Mouse (Mus musculus): ENCODE measurements around the gene Poldip2. TPM values are rescaled to one million over a fixed set of nuclear protein-coding genes. Genes with fewer than 3 reads are reported as not detected.

The Poldip2 gene
- total and polyA plus RNA-seq, 3 experiments, result 102 to 144 (median 103) TPM

- no peak for DNase-seq (ENCODE audit: extremely low read depth)
- peaks cover 7 to 14% of the 10 kb centered on the region in 2 experiments for H3K4me1 ChIP-seq (ENCODE audit: control insufficient read depth in 1 of 2, insufficient read depth in 2 of 2)
- H3K27ac ChIP-seq (ENCODE audit: insufficient read depth, low read depth), result no peak overlapping the region
- H3K9ac ChIP-seq (ENCODE audit: insufficient read depth, low read depth), result peak overlapping the region; percentile 89; the same call in 1 of the 2 replicates
- in situ Hi-C loops (cut with MboI; ENCODE audit: low pct_ligation_motif_present, low pct_unique_long_range_greater_than_20kb, low sequenced_read_pairs) (no loop called here), dilution Hi-C loops (cut with MboI; ENCODE audit: extremely low pct_ligation_motif_present, extremely low pct_unique_long_range_greater_than_20kb, low sequenced_read_pairs) (no loop called here)
- peaks cover 8% of the 10 kb centered on the region for H3K9me3 ChIP-seq (replicated peaks; ENCODE audit: low read length)
- peaks cover 0 to 1% of the 10 kb centered on the region in 2 experiments for H3K36me3 ChIP-seq (replicated peaks in 1 of 2; ENCODE audit: control insufficient read depth in 1 of 2, insufficient read depth in 1 of 2, low read length in 1 of 2)
- H3K27me3 ChIP-seq (replicated peaks), result peaks cover 2% of the 10 kb centered on the region
- H3K79me2 ChIP-seq (replicated peaks; ENCODE audit: control insufficient read depth, extremely low read depth, insufficient read depth, poor library complexity, severe bottlenecking), result no peaks in the 10 kb centered on the region
- H3K4me3 ChIP-seq (replicated peaks in 1 of 3; ENCODE audit: low read depth in 2 of 3, low read length in 2 of 3, poor library complexity in 1 of 3), result peak overlapping the region; percentile 67 to 85 (median 84)
- peak overlapping the region; percentile 24 for H3K4me2 ChIP-seq (ENCODE audit: insufficient read depth, low read depth, poor library complexity, severe bottlenecking)
- TF ChIP-seq MAFK (IDR thresholded peaks at IDR 0.05; ENCODE audit: insufficient replicate concordance, low read length) (no peak), ELF1 (IDR thresholded peaks at IDR 0.05; ENCODE audit: low read depth, low read length) (peak; percentile 35; the same call in 1 of the 2 replicates), E2F4 (IDR thresholded peaks at IDR 0.05; ENCODE audit: insufficient replicate concordance, low read depth, low read length) (no peak)
These were observed 45.6 kb upstream of the Poldip2 start for GRCm38 (mm10) chr11:78466242-78466912.

GRCm38 (mm10) chr11:78467515-78467914 is 44.5 kb upstream of the Poldip2 start:
- H3K4me2 ChIP-seq (ENCODE audit: insufficient read depth, low read depth, poor library complexity, severe bottlenecking), result no peak overlapping the region
- peaks cover 7 to 14% of the 10 kb centered on the region in 2 experiments for H3K4me1 ChIP-seq (ENCODE audit: control insufficient read depth in 1 of 2, insufficient read depth in 2 of 2)
- in situ Hi-C loops (cut with MboI; ENCODE audit: low pct_ligation_motif_present, low pct_unique_long_range_greater_than_20kb, low sequenced_read_pairs), result no loop called here
- H3K27me3 ChIP-seq (replicated peaks), result peaks cover 2% of the 10 kb centered on the region
- TF ChIP-seq USF2 (conservative IDR thresholded peaks at IDR 0.05; ENCODE audit: low read depth, low read length), result no peak
- no peak for TF ChIP-seq EP300 (IDR thresholded peaks at IDR 0.05; ENCODE audit: low read length)
- TF ChIP-seq SIN3A (IDR thresholded peaks at IDR 0.05; ENCODE audit: low read length), result no peak
- no peak for TF ChIP-seq USF1 (IDR thresholded peaks at IDR 0.05; ENCODE audit: low read depth, low read length)
- no peak for TF ChIP-seq MEF2A (IDR thresholded peaks at IDR 0.05; ENCODE audit: borderline replicate concordance, low read depth, low read length)
- no peak for TF ChIP-seq MAX (IDR thresholded peaks at IDR 0.05; ENCODE audit: low read length)
- TF ChIP-seq POLR2AphosphoS2 (IDR thresholded peaks at IDR 0.05; ENCODE audit: low read depth, low read length), result no peak
- TF ChIP-seq HCFC1 (IDR thresholded peaks at IDR 0.05; ENCODE audit: low read depth, low read length), result no peak
- no peak for TF ChIP-seq ZC3H11A (IDR thresholded peaks at IDR 0.05; ENCODE audit: low read depth, low read length)
- no peak for TF ChIP-seq CTCF (conservative IDR thresholded peaks at IDR 0.05 in 1 of 2, IDR thresholded peaks at IDR 0.05 in 1 of 2; ENCODE audit: low read depth in 2 of 2, low read length in 2 of 2)
- H3K79me2 ChIP-seq (replicated peaks; ENCODE audit: control insufficient read depth, extremely low read depth, insufficient read depth, poor library complexity, severe bottlenecking), result no peaks in the 10 kb centered on the region
- DNase-seq (ENCODE audit: extremely low read depth), result no peak
- H3K9ac ChIP-seq (ENCODE audit: insufficient read depth, low read depth), result no peak overlapping the region
- dilution Hi-C loops (cut with MboI; ENCODE audit: extremely low pct_ligation_motif_present, extremely low pct_unique_long_range_greater_than_20kb, low sequenced_read_pairs), result no loop called here
- H3K27ac ChIP-seq (ENCODE audit: insufficient read depth, low read depth), result no peak overlapping the region
- H3K4me3 ChIP-seq (replicated peaks in 1 of 3; ENCODE audit: low read depth in 2 of 3, low read length in 2 of 3, poor library complexity in 1 of 3), result no peak overlapping the region
- H3K9me3 ChIP-seq (replicated peaks; ENCODE audit: low read length), result no peaks in the 10 kb centered on the region
- H3K36me3 ChIP-seq (replicated peaks in 1 of 2; ENCODE audit: control insufficient read depth in 1 of 2, insufficient read depth in 1 of 2, low read length in 1 of 2), result peaks cover 0 to 2% of the 10 kb centered on the region in 2 experiments

GRCm38 (mm10) chr11:78467932-78468331 is 44.1 kb upstream of the Poldip2 start:
- H3K9ac ChIP-seq (ENCODE audit: insufficient read depth, low read depth), result no peak overlapping the region

More at GRCm38 (mm10) chr11:78467932-78468331, 44.1 kb upstream of the Poldip2 start:
- TF ChIP-seq RAD21 (IDR thresholded peaks at IDR 0.05; ENCODE audit: low read depth, low read length), result no peak
- TF ChIP-seq MAZ (IDR thresholded peaks at IDR 0.05; ENCODE audit: low read depth, low read length), result no peak
- TF ChIP-seq CTCF (conservative IDR thresholded peaks at IDR 0.05 in 1 of 2, IDR thresholded peaks at IDR 0.05 in 1 of 2; ENCODE audit: low read depth in 2 of 2, low read length in 2 of 2), result no peak
- no peak for TF ChIP-seq MAFK (IDR thresholded peaks at IDR 0.05; ENCODE audit: insufficient replicate concordance, low read length)
- no peak for TF ChIP-seq EP300 (IDR thresholded peaks at IDR 0.05; ENCODE audit: low read length)
- no peak for TF ChIP-seq USF1 (IDR thresholded peaks at IDR 0.05; ENCODE audit: low read depth, low read length)
- TF ChIP-seq ZC3H11A (IDR thresholded peaks at IDR 0.05; ENCODE audit: low read depth, low read length), result no peak
- TF ChIP-seq CHD2 (IDR thresholded peaks at IDR 0.05; ENCODE audit: low read length), result no peak
- dilution Hi-C loops (cut with MboI; ENCODE audit: extremely low pct_ligation_motif_present, extremely low pct_unique_long_range_greater_than_20kb, low sequenced_read_pairs) (no loop called here), in situ Hi-C loops (cut with MboI; ENCODE audit: low pct_ligation_motif_present, low pct_unique_long_range_greater_than_20kb, low sequenced_read_pairs) (no loop called here)
- peaks cover 0 to 2% of the 10 kb centered on the region in 2 experiments for H3K36me3 ChIP-seq (replicated peaks in 1 of 2; ENCODE audit: control insufficient read depth in 1 of 2, insufficient read depth in 1 of 2, low read length in 1 of 2)
- no peaks in the 10 kb centered on the region for H3K9me3 ChIP-seq (replicated peaks; ENCODE audit: low read length)
- H3K79me2 ChIP-seq (replicated peaks; ENCODE audit: control insufficient read depth, extremely low read depth, insufficient read depth, poor library complexity, severe bottlenecking), result no peaks in the 10 kb centered on the region
- H3K27me3 ChIP-seq (replicated peaks), result peaks cover 2% of the 10 kb centered on the region
- H3K27ac ChIP-seq (ENCODE audit: insufficient read depth, low read depth), result no peak overlapping the region
- no peak for DNase-seq (ENCODE audit: extremely low read depth)
- H3K4me1 ChIP-seq (ENCODE audit: control insufficient read depth in 1 of 2, insufficient read depth in 2 of 2), result peaks cover 7 to 14% of the 10 kb centered on the region in 2 experiments
- no peak overlapping the region for H3K4me3 ChIP-seq (replicated peaks in 1 of 3; ENCODE audit: low read depth in 2 of 3, low read length in 2 of 3, poor library complexity in 1 of 3)
- H3K4me2 ChIP-seq (ENCODE audit: insufficient read depth, low read depth, poor library complexity, severe bottlenecking), result no peak overlapping the region
